Mouse (Mus musculus): ENCODE measurements around the gene Pgap1.

Pgap1 gene

DNA sequence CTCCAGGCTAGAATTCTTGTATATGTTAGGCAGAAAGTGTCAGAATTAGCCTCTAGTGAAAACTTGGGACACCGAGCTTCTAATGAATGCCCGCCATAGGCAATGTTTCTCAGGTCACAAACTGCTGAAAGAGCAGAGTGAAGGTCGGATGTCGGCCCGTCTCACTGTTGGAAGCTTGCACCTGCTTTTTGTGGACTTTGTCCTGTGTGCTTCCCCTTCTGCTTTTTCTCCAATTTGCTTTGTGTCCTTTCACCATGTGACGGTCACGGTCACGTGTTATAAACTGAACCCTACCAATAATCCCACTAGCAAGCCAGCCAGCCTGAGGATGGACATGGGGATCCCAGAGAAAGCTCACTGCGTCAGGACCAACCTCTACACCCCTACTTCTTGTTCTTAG is 12.3 kb downstream of the Pgap1 start:
- POLR2A ChIA-PET = interaction anchor here in 2 of 4 experiments (1.2 to 1.7 kb wide), 2 partner anchors 12 kb away, joined by 4 to 6 read pairs; partner anchors contain the start of gene Pgap1 (in 2 of the 2)
- CTCF ChIA-PET = no interaction called here

DNA sequence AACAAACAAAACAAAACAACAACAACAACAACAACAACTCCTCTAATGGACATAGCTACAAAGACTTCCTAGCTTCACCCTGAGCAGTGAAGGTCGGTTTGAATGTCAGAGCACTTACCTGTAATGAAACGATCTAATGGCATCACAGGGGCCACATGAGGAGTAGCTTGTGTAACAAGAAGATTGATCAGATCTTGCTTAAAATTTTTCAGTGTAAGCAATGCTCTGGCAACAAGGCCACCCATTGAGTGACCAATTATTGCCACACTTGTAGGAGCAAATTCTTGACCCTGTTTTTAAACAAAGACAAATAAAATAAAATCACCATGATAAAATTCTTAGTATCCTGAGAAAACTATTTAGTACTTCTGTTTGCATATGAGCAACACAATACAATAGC is 14.6 kb downstream of the Pgap1 start:
- CTCF ChIA-PET = interaction anchor here in 1 of 4 experiments (0.6 kb wide), 1 partner anchor 1292 kb away, joined by 3 read pairs; no protein-coding TSS in a partner anchor

DNA sequence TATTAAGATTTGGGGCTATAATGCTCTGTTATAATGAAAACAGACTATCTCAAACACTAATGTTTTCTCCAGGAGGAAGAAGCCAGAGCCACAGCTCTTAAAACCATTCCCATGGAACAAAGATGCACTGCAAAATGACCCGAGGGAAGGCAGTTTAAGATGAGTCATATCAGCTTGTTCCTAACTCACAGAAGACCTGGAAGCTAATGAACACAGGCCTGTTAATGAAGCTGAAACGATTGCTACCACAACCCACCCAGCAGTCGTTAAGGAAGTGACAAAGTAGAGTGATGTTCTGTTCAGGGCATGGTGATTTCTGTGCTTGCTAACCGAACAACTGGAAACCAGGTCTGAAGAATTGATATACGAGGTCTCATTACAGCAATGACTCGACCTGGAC is 26.3 kb downstream of the Pgap1 start:
- ChIA-PET POLR2A (no interaction called here), CTCF (no interaction called here)

More for the DNA sequence above, 14.6 kb downstream of the Pgap1 start:
- POLR2A ChIA-PET = interaction anchor here in 1 of 4 experiments (1.0 kb wide), 1 partner anchor 136 kb away, joined by 3 read pairs; no protein-coding TSS in a partner anchor

DNA sequence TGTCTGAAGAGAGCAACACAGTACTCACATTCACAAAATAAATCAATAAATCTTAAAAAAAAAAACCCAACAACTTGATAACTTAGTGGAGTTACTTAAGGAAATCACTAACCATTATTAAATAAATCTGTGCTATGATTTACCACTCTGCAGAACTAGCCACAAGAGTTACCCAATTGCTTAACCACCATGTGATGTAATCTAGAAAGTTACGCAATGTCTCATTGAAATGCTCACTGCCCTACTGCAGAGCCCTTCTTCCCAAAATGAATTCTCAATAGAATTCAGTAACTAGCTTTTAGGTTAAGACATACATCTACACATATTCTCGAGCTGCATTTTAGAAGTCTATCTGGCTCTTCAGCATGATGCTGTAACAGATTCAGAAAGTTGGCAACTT is 33.8 kb downstream of the Pgap1 start:
- ChIA-PET CTCF (no interaction called here), POLR2A (no interaction called here)

- CTCF ChIA-PET = no interaction called here
- POLR2A ChIA-PET = no interaction called here
These were observed 37.4 kb downstream of the Pgap1 start for GRCm38 (mm10) chr1:54520062-54520577.

GRCm38 (mm10) chr1:54513836-54514235 is 43.6 kb downstream of the Pgap1 start:
- POLR2A ChIA-PET = interaction anchor here in 2 of 4 experiments (0.6 to 1.2 kb wide), 3 partner anchors 144 to 252 kb away, joined by 3 to 4 read pairs (median 4); no protein-coding TSS in a partner anchor
- CTCF ChIA-PET = interaction anchor here in 3 of 4 experiments (0.7 to 1.0 kb wide), 3 partner anchors 25 to 37 kb away, joined by 3 read pairs; no protein-coding TSS in a partner anchor

GRCm38 (mm10) chr1:54498496-54498895 is 59.0 kb downstream of the Pgap1 start:
- CTCF ChIA-PET = no interaction called here
- POLR2A ChIA-PET = interaction anchor here in 3 of 4 experiments (0.9 to 1.9 kb wide), 5 partner anchors 10 to 60 kb away, joined by 3 to 14 read pairs (median 4); partner anchors contain the start of gene Gtf3c3 (in 1 of the 3)

DNA sequence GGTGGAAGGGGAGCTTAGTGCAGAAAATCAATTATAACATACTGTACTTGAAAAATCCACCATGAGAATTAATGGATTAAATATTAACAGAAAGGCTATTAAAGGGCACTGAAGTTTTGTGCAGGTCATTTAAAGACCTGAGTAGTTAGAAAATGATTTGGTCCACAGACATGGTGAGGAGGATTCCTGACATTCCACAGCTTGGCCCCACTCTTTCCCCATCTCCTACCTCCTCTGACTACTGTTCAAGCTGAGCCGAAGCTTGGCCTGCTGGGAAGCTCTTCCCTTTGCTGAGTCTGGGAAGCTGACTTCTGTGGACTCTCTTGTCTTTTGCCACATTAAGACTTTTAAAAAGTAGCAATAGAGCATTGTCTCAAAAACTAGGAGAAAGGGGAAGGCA is 61.2 kb downstream of the Pgap1 start:
- POLR2A ChIA-PET = interaction anchor here in 3 of 4 experiments (1.2 to 1.5 kb wide), 3 partner anchors 11 to 12 kb away, joined by 3 to 7 read pairs (median 4); no protein-coding TSS in a partner anchor
- CTCF ChIA-PET = no interaction called here

DNA sequence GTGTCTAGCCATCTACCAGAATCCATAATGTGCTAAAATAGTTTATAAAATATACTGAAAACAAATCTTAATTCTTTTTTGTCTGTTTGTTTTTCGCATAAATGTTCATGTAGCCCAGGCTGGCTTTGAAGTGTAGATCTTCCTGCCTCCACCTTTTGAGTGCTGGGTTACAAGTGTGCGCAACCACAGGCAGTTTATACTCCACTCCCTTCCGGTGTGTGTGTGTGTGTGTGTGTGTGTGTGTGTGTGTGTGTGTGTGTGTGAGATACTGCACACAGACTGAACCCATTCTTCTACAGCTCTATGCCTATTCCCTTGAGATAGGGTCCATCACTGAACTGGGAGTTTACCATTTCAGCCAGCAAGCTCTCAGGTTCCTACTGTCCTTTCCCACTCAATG is 64.0 kb downstream of the Pgap1 start:
- POLR2A ChIA-PET = interaction anchor here in 2 of 4 experiments (1.3 kb wide), 2 partner anchors 9 kb away, joined by 3 to 4 read pairs; no protein-coding TSS in a partner anchor
- CTCF ChIA-PET = interaction anchor here in 1 of 4 experiments (0.6 kb wide), 1 partner anchor 114 kb away, joined by 4 read pairs; no protein-coding TSS in a partner anchor

DNA sequence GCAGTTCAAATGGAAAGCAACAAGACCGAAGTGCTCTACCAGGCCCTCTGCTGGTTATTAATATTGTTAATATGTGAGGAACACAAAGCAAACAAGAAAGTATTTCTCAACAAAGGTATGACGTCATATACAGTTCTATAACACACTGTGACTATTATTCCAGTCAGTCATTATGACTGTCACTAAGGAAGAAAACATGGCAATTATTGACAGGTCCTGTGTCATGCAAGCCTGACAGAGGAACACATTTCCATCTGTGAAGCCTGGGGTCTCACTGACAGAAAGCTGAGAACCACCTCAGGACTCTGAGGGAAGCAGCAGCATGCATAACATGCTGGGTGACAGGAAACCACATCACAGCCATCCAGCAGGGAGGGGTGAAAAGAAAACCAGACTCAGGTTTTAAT is 65.0 kb downstream of the Pgap1 start:
- ChIA-PET CTCF (no interaction called here), POLR2A (interaction anchor here in 1 of 4 experiments (1.3 kb wide), 1 partner anchor 8 kb away, joined by 4 read pairs; no protein-coding TSS in a partner anchor)

- POLR2A ChIA-PET = interaction anchor here (0.6 to 2.4 kb wide), 61 partner anchors 8 to 1532 kb away, joined by 3 to 14 read pairs (median 3); partner anchors contain the start of genes Gtf3c3 (in 4 of the 4), Pgap1 (in 4 of the 4), Coq10b (in 1 of the 4) and Gm28778 (in 1 of the 4)
- CTCF ChIA-PET = interaction anchor here in 1 of 4 experiments (0.8 to 1.1 kb wide), 2 partner anchors 26 to 28 kb away, joined by 3 read pairs; no protein-coding TSS in a partner anchor
These were observed 72.6 kb downstream of the Pgap1 start for GRCm38 (mm10) chr1:54484744-54485420.

GRCm38 (mm10) chr1:54480491-54480890 is 77.0 kb downstream of the Pgap1 start:
- ChIA-PET CTCF (interaction anchor here in 1 of 4 experiments (0.6 kb wide), 1 partner anchor 30 kb away, joined by 4 read pairs; no protein-coding TSS in a partner anchor), POLR2A (no interaction called here)

DNA sequence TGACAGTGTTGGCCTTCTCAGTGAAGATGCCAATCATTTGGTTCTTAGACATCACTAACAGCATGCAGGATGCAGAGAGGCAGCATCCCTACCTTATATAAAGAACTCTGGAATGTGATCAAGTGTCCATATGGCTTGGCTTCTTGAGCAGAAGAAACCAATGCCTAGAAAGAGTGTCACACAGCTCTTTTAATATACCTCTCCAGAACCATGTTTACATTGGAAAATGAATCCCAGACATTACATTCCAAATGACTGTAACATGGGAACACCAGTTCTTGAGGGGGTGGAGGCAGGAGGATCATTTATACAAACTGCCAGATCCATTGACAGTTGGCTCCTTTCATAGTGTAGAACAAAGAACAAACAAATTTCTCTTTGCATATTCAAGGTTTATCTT is 88.8 kb downstream of the Pgap1 start:
- POLR2A ChIA-PET = interaction anchor here in 2 of 4 experiments (1.0 to 1.6 kb wide), 2 partner anchors 16 kb away, joined by 3 to 8 read pairs; no protein-coding TSS in a partner anchor
- CTCF ChIA-PET = interaction anchor here in 1 of 4 experiments (0.7 kb wide), 1 partner anchor 13 kb away, joined by 3 read pairs; no protein-coding TSS in a partner anchor

GRCm38 (mm10) chr1:54467366-54467765 is 90.1 kb downstream of the Pgap1 start:
- CTCF ChIA-PET = interaction anchor here in 3 of 4 experiments (0.6 to 0.9 kb wide), 3 partner anchors 17 to 243 kb away, joined by 3 to 6 read pairs (median 4); no protein-coding TSS in a partner anchor
- POLR2A ChIA-PET = interaction anchor here in 1 of 4 experiments (1.2 to 1.6 kb wide), 2 partner anchors 11 to 17 kb away, joined by 3 to 6 read pairs; no protein-coding TSS in a partner anchor

DNA sequence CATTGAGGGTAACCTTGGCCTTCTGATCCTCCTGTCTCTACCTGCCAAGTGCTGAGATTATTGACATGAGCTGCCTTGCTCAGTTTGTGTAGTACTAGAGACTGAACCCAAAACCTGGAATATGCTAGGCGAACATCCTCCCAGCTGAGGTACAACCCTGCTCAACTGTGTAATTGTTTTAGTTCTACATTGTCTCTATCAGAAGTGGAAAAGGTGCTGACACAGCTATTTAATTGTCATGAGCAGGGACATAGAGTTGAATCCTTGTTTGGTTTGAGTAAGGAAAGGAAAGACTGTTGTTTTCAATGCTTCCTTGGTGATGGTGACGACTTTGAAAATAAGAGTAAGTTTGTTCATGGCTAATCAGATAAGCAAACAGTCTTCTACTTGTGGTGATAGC is 105.4 kb downstream of the Pgap1 start:
- ChIA-PET CTCF (interaction anchor here in 1 of 4 experiments (1.2 kb wide), 1 partner anchor 15 kb away, joined by 3 read pairs; no protein-coding TSS in a partner anchor), POLR2A (no interaction called here)

GRCm38 (mm10) chr1:54448833-54449232 is 108.7 kb downstream of the Pgap1 start:
- CTCF ChIA-PET = interaction anchor here in 2 of 4 experiments (0.6 kb wide), 2 partner anchors 12 to 245 kb away, joined by 3 read pairs; no protein-coding TSS in a partner anchor
- POLR2A ChIA-PET = interaction anchor here in 2 of 4 experiments (0.6 to 1.1 kb wide), 3 partner anchors 10 to 239 kb away, joined by 3 to 4 read pairs (median 3); partner anchors contain the start of gene Gtf3c3 (in 1 of the 2)

DNA sequence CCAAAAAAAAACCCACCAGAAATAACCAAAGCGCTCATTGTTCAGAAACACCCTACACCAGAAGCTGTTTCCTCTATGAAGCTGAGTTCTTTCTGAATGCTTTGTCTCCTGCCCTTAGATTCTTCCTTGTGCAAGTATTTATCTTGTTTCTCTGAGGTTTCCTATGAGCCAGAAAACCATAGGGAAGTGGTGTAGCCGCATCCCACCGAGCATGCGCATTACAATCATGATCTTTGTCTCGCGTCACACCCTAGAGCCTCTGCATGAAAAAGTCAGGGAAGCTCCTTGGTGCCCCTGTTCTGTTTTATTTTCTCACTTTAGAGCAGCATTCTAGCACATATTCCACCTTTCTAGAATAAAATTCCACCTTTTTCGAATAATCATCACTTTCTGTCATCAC is 113.8 kb downstream of the Pgap1 start:
- POLR2A ChIA-PET = interaction anchor here in 1 of 4 experiments (1.8 kb wide), 1 partner anchor 41 kb away, joined by 4 read pairs; no protein-coding TSS in a partner anchor
- CTCF ChIA-PET = no interaction called here

GRCm38 (mm10) chr1:54439080-54439476 is 118.4 kb downstream of the Pgap1 start:
- POLR2A ChIA-PET = interaction anchor here (0.5 to 1.7 kb wide), 18 partner anchors 9 to 725 kb away, joined by 3 to 10 read pairs (median 3); no protein-coding TSS in a partner anchor
- CTCF ChIA-PET = no interaction called here
